22 mouse cellular contexts compared by ENCODE assay signal in the genomic region with DNA sequence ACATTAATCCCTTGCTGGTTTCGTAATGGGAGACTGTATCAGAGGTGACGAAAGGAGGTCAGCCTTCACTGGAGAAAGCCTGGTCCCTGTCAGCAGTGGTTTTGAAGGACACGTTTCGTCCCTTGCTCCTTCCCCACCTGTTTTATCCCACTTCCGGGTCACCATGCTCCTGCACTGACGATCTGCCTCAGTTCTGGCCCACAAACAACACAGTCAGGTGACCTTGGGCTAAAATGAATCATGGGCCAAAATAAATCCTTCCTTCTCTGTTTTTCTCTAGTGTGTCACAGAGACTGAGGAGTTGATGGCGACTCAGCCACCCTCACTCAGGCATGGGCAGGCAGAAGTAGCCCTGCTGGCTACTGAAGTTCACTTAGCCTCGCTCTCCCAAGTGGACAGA. TPM values are rescaled to one million over a fixed set of nuclear protein-coding genes. Genes with fewer than 3 reads are reported as not detected.
DNase-seq lines count a peak whose midpoint lies in the region; ATAC-seq and TF ChIP-seq lines count a peak whose summit lies in the region.
"Had no signal": no experiment of that assay in that cellular context is flagged by ENCODE, and none has a peak within 500 bp of the region (broad histone marks: within the 10 kb centered on the region; RNA-seq: fewer than 3 reads in every experiment).

No protein-coding gene starts in this region.

- DNase-seq in adrenal gland, adult (ENCODE audit: inconsistent age in 2 of 2, low spot score in 1 of 2): peak; percentile 76 to 92
- no peak for DNase-seq in adrenal gland, adult 18-20 months (ENCODE audit: low spot score in 2 of 2)
- DNase-seq in testis, postnatal 14 days (ENCODE audit: low spot score): no peak
- no peak for DNase-seq in gastrocnemius, postnatal 4 days (ENCODE audit: low spot score in 2 of 2)
- DNase-seq: cerebellum, adult 9-10 months; kidney, adult 2 months; kidney, postnatal 10 days; liver, embryonic 13.5 days; right cerebral cortex, postnatal 14 days; thymus, postnatal 14 days had no signal

- H3K4me1 ChIP-seq in testis, adult 2 months (ENCODE audit: control insufficient read depth, insufficient read depth, low read length): peaks cover 4% of the 10 kb centered on the region
- H3K4me1 ChIP-seq in brown adipose tissue, adult 24 weeks (ENCODE audit: control insufficient read depth, insufficient read depth, insufficient read length, low read length): peaks cover 19% of the 10 kb centered on the region
- peaks cover 20% of the 10 kb centered on the region; the same call in 1 of the 2 replicates for H3K4me1 ChIP-seq in kidney, embryonic 14.5 days (ENCODE audit: control insufficient read depth, insufficient read depth, low read length)

- H3K9ac ChIP-seq in kidney, embryonic 14.5 days (ENCODE audit: low read depth, low read length): no peak overlapping the region
- H3K9ac ChIP-seq: embryonic facial prominence, embryonic 15.5 days; hindbrain, embryonic 15.5 days; liver, embryonic 13.5 days; lung, embryonic 14.5 days; midbrain, embryonic 13.5 days; neural tube, embryonic 12.5 days had no signal

- WGBS in kidney, embryonic 14.5 days: 43% methylated on average over 8 of the region's 8 CpGs

- no peak for ATAC-seq in kidney, embryonic 14.5 days (ENCODE audit: low FRiP score, low TSS enrichment)
- ATAC-seq: forebrain, embryonic 16.5 days; midbrain, embryonic 13.5 days had no signal

- no peaks in the 10 kb centered on the region for H3K9me3 ChIP-seq in kidney, embryonic 14.5 days (ENCODE audit: control insufficient read depth, low read length)
- H3K9me3 ChIP-seq: embryonic facial prominence, embryonic 15.5 days; hindbrain, embryonic 15.5 days; liver, embryonic 13.5 days; megakaryocyte, embryonic 14.5 days; midbrain, embryonic 13.5 days; neural tube, embryonic 12.5 days had no signal

- no peaks in the 10 kb centered on the region for H3K36me3 ChIP-seq in testis, adult 2 months (ENCODE audit: control insufficient read depth, insufficient read depth, low read length)
- H3K36me3 ChIP-seq in kidney, embryonic 14.5 days (ENCODE audit: control insufficient read depth, insufficient read depth, low read length): no peaks in the 10 kb centered on the region
- H3K36me3 ChIP-seq: embryonic facial prominence, embryonic 15.5 days; hindbrain, embryonic 15.5 days; liver, embryonic 13.5 days; midbrain, embryonic 13.5 days; neural tube, embryonic 12.5 days had no signal

- H3K27ac ChIP-seq in testis, adult 2 months (ENCODE audit: control insufficient read depth, insufficient read depth, low read depth, low read length): no peak overlapping the region
- H3K27ac ChIP-seq in brown adipose tissue, adult 24 weeks (replicated peaks; ENCODE audit: low read depth, low read length): peak overlapping the region; percentile 99
- no peak overlapping the region for H3K27ac ChIP-seq in kidney, embryonic 14.5 days (ENCODE audit: low read depth, low read length)
- H3K27ac ChIP-seq: embryonic facial prominence, embryonic 15.5 days; hindbrain, embryonic 15.5 days; layer of hippocampus, adult 2 months; liver, embryonic 13.5 days; midbrain, embryonic 13.5 days; neural tube, embryonic 12.5 days had no signal

- H3K27me3 ChIP-seq in testis, adult 2 months (ENCODE audit: control insufficient read depth, insufficient read depth, low read length): no peaks in the 10 kb centered on the region
- H3K27me3 ChIP-seq in kidney, embryonic 14.5 days (ENCODE audit: control insufficient read depth, insufficient read depth, low read length): no peaks in the 10 kb centered on the region
- H3K27me3 ChIP-seq: embryonic facial prominence, embryonic 15.5 days; hindbrain, embryonic 15.5 days; liver, embryonic 13.5 days had no signal

- no peak overlapping the region for H3K4me2 ChIP-seq in kidney, embryonic 14.5 days (replicated peaks; ENCODE audit: low read depth, low read length)
- H3K4me2 ChIP-seq: embryonic facial prominence, embryonic 15.5 days; hindbrain, embryonic 15.5 days; liver, embryonic 13.5 days; lung, embryonic 14.5 days; midbrain, embryonic 13.5 days; neural tube, embryonic 12.5 days had no signal

- no peak for TF ChIP-seq POLR2A in testis, adult 2 months (IDR thresholded peaks at IDR 0.05; ENCODE audit: control insufficient read depth, low read depth, low read length)

- no peak for TF ChIP-seq CTCF in testis, adult 2 months (IDR thresholded peaks at IDR 0.05; ENCODE audit: control insufficient read depth, insufficient read depth, insufficient replicate concordance, low read depth, low read length)

- peak overlapping the region; percentile 82 for H3K4me3 ChIP-seq in testis, adult 2 months (ENCODE audit: control insufficient read depth, low read depth, low read length)
- H3K4me3 ChIP-seq in brown adipose tissue, adult 24 weeks (ENCODE audit: insufficient read depth, low read depth, low read length): no peak overlapping the region
- H3K4me3 ChIP-seq in kidney, embryonic 14.5 days (ENCODE audit: low read length): no peak overlapping the region
- H3K4me3 ChIP-seq: embryonic facial prominence, embryonic 15.5 days; hindbrain, embryonic 15.5 days; layer of hippocampus, adult 2 months; liver, embryonic 13.5 days; megakaryocyte, embryonic 14.5 days; midbrain, embryonic 13.5 days; neural tube, embryonic 12.5 days had no signal

RNA-seq across cellular contexts. Expression of a gene that starts 20.4 kb away (rescaled TPM):
- total RNA-seq in adrenal gland, adult 18-20 months (2021): 10 to 100 TPM; 19.5 to 22.1 TPM
- 71.5 and 79.1 TPM in 2 replicates for polyA plus RNA-seq in testis, adult 2 months (2012; rRNA removed)
- 24.3 and 32.5 TPM in 2 replicates for polyA plus RNA-seq in brown adipose tissue, adult 24 weeks (2012; ENCODE audit: insufficient read depth, insufficient read length, missing spikeins)
- 8.0 and 9.6 TPM in 2 replicates for polyA plus RNA-seq in kidney, embryonic 14.5 days (2014; fragmentation: Nextera tagmentation; extraction: Ambion mirVana)
- 10 to 100 TPM; 22.5 to 28.0 TPM for total RNA-seq in gastrocnemius, postnatal 4 days (2021)
- total RNA-seq: common myeloid progenitor, adult 5-6 weeks had no signal

RNA-seq across cellular contexts. Expression of a gene that starts 33.5 kb away (rescaled TPM):
- 100 to 1,000 TPM; 122 to 137 TPM for total RNA-seq in adrenal gland, adult 18-20 months (2021)
- 7.2 and 7.3 TPM in 2 replicates for polyA plus RNA-seq in testis, adult 2 months (2012; rRNA removed)
- 66.4 and 85.8 TPM in 2 replicates for polyA plus RNA-seq in brown adipose tissue, adult 24 weeks (2012; ENCODE audit: insufficient read depth, insufficient read length, missing spikeins)
- polyA plus RNA-seq in kidney, embryonic 14.5 days (2014; fragmentation: Nextera tagmentation; extraction: Ambion mirVana): 6.8 and 10.7 TPM in 2 replicates
- 10 to 100 TPM; 66.0 to 71.0 TPM for total RNA-seq in gastrocnemius, postnatal 4 days (2021)

Comparison
In these comparisons a context has a peak if more than half of its experiments do, and no peak if none do; other contexts are left out.
1. DNase-seq: peak in adrenal gland, adult (2 of 2); none in adrenal gland, adult 18-20 months (0 of 2), testis, postnatal 14 days (single experiment) and gastrocnemius, postnatal 4 days (0 of 2).